Mouse (Mus musculus) kidney, adult 2 months (tissue): ENCODE measurements around the gene Hist1h2bh.

Experiments
- CTCF ChIP-seq: fragments of 200-500 bp; conservative IDR thresholded peaks from 2 replicates; pipeline ENCODE4 v1.5.1; 2011; ENCODE audit warnings: low read depth, mild to moderate bottlenecking, control low read depth, low read length, moderate library complexity, mixed read lengths; ENCODE audit not compliant: insufficient read depth, insufficient read length
- POLR2A ChIP-seq: fragments of 200-500 bp; IDR thresholded peaks from one replicate; pipeline ENCODE4 v1.6.1; 2011; ENCODE audit warnings: low read depth, low read length, control low read depth

GRCm38 (mm10) chr13:23491990-23492389 lies 51.2 kb downstream of the Hist1h2bh start:
- TF ChIP-seq CTCF (no peak), POLR2A (no peak)
